Mouse (Mus musculus): Measurements from ENCODE around the gene Dbi. TPM values are rescaled to one million over a fixed set of nuclear protein-coding genes. Genes with fewer than 3 reads are reported as not detected.
A peak's percentile ranks its signal among the peaks of the same experiment; 100 is the strongest.

Gene Dbi
- polyA plus RNA-seq, 1 experiment = 1,337 TPM

DNA sequence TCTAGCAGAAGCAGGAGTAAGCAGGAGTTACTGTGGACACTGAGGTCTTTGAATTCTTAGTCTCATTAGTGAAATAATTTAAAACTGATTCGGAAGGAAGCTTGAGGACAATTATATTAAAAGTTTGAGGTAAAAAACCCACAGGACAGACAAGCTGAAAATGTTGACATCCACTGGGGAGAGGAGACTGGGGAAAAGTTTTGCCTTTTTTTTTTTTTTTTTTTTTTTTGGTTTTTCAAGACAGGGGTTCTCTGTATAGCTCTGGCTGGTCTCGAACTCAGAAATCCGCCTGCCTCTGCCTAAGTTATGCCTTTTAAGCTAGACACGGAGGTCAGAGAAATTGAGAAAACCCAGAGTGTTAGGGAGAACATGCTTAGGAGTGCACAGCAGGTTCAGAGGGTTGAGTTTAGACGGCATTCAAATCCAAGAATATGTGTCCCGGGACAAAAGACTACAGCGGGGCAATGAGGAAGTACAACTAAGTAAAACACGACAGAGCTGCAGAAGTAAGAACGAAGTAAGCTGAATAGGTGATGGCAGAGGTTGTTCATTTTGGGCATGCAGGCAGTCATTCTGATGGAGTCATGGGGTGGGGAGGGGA is 1.2 kb upstream of the Dbi start:
- Histone ChIP-seq H3K27ac (ENCODE audit: insufficient read depth, low read depth, low read length) (peak overlapping the region; percentile 93), H3K36me3 (ENCODE audit: control insufficient read depth, insufficient read depth, low read length) (no peaks in the 10 kb centered on the region), H3K27me3 (replicated peaks; ENCODE audit: control insufficient read depth, insufficient read depth, low read length) (no peaks in the 10 kb centered on the region), H3K4me3 (ENCODE audit: insufficient read depth, low read depth, low read length) (peak overlapping the region; percentile 69), H3K4me1 (ENCODE audit: control insufficient read depth, insufficient read depth, low read length) (peaks cover 24% of the 10 kb centered on the region)
- no peak for DNase-seq
- 74% methylated on average over 9 of the region's 9 CpGs for WGBS
- TF ChIP-seq POLR2A (IDR thresholded peaks at IDR 0.05; ENCODE audit: low read depth, low read length) = no peak
- TF ChIP-seq CTCF (conservative IDR thresholded peaks at IDR 0.05; ENCODE audit: insufficient read depth, insufficient read length, low read depth, low read length) = no peak

DNA sequence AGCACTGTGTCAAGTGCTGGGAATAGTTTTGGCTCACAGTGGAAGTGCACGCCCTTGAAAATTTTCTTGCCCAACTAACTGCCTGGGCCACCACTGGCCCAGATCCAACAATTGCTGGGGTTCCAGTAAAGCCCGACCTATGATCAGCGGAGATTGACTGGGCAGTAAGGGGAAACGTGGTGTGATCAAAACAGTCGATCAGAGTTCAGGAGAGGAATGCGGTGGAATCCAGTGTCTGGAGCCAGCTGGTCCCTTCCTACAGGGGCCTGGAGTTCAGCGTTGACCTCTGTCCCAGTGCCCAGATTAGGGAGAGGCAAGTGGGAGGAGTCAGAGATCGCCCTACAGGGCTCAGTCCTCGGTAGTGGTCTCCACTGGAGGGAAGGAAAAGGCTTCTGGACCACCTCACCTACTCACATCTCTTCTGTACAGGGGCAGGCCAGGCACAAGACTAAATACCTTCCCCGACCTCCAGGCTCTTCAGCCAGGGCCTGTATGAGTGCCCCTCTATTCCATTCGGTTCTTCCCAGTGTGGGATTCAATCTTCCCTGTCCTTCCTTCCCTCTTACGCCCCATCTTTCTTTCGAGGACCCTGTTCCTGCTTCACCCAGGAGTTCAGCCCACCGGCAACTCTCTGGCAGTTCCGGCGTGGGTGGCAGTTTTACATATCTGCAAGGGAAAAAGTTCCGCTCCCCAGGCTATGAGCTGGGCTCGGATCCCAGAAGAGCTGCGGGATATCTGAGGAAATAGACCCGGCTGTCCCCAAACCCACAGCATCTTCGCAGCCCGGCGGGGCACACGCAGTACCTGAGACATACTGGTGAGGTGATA is 523 bp downstream of the Dbi start:
- under 1% methylated on average over 24 of the region's 24 CpGs for WGBS
- DNase-seq = peak; percentile 92
- H3K4me1 ChIP-seq (ENCODE audit: control insufficient read depth, insufficient read depth, low read length) = peaks cover 30% of the 10 kb centered on the region
- H3K27me3 ChIP-seq (replicated peaks; ENCODE audit: control insufficient read depth, insufficient read depth, low read length) = no peaks in the 10 kb centered on the region
- no peaks in the 10 kb centered on the region for H3K36me3 ChIP-seq (ENCODE audit: control insufficient read depth, insufficient read depth, low read length)
- H3K27ac ChIP-seq (ENCODE audit: insufficient read depth, low read depth, low read length) = peak overlapping the region; percentile 93
- H3K4me3 ChIP-seq (ENCODE audit: insufficient read depth, low read depth, low read length) = peak overlapping the region; percentile 79
- TF ChIP-seq CTCF (conservative IDR thresholded peaks at IDR 0.05; ENCODE audit: insufficient read depth, insufficient read length, low read depth, low read length) = no peak
- no peak for TF ChIP-seq POLR2A (IDR thresholded peaks at IDR 0.05; ENCODE audit: low read depth, low read length)

DNA sequence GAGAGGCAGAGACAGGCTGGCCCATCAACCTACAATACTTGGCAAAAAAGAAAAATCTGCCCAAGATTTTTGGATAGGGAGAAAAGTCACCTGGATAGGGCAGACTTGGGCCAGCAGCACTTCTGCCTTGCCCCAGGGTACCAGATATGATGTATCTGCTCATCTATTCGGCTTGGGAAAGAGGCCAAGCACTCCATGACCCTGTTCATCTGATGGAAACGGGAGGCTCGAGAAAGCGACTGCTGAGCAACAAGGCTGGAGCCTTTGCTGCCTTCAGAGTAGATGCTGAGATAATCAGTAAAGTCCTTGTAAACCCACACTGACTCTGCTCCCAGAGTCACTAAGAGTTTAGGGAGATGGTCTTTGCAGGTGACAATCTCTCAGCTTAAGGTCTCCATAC is 1.5 kb downstream of the Dbi start:
- Histone ChIP-seq H3K36me3 (ENCODE audit: control insufficient read depth, insufficient read depth, low read length) (peaks cover 7% of the 10 kb centered on the region), H3K27me3 (replicated peaks; ENCODE audit: control insufficient read depth, insufficient read depth, low read length) (no peaks in the 10 kb centered on the region), H3K27ac (ENCODE audit: insufficient read depth, low read depth, low read length) (peak overlapping the region; percentile 93), H3K4me3 (ENCODE audit: insufficient read depth, low read depth, low read length) (peak overlapping the region; percentile 79), H3K4me1 (ENCODE audit: control insufficient read depth, insufficient read depth, low read length) (peaks cover 30% of the 10 kb centered on the region)
- no peak for TF ChIP-seq CTCF (conservative IDR thresholded peaks at IDR 0.05; ENCODE audit: insufficient read depth, insufficient read length, low read depth, low read length)
- TF ChIP-seq POLR2A (IDR thresholded peaks at IDR 0.05; ENCODE audit: low read depth, low read length) = no peak
- DNase-seq = no peak
- WGBS = 41% methylated on average over 4 of the region's 4 CpGs

DNA sequence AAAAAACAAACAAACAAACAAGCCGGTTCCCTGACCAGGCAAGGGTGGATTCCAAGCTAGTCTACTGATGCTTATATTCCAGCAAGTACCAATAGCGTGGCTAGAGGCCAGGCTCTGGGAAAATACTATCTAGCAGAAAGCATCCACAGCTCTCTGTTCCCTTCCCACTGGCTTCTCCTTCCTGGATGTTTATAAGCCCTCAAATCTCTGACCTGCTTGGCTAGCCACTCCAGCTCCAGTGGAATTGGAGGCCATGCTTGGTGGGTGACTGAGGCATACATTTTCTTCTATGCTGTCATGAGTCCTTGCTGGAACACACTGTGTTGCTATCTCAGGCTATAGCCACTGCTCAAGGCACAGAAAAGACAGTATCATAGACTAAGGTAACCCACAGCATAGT is 2.0 kb downstream of the Dbi start:
- Histone ChIP-seq H3K27me3 (replicated peaks; ENCODE audit: control insufficient read depth, insufficient read depth, low read length) (no peaks in the 10 kb centered on the region), H3K36me3 (ENCODE audit: control insufficient read depth, insufficient read depth, low read length) (peaks cover 10% of the 10 kb centered on the region), H3K4me1 (ENCODE audit: control insufficient read depth, insufficient read depth, low read length) (peaks cover 30% of the 10 kb centered on the region), H3K27ac (ENCODE audit: insufficient read depth, low read depth, low read length) (no peak overlapping the region), H3K4me3 (ENCODE audit: insufficient read depth, low read depth, low read length) (no peak overlapping the region; the same call in 1 of the 2 replicates)
- WGBS = 75% methylated on average over 2 of the region's 2 CpGs
- DNase-seq = no peak
- TF ChIP-seq CTCF (conservative IDR thresholded peaks at IDR 0.05; ENCODE audit: insufficient read depth, insufficient read length, low read depth, low read length) (no peak), POLR2A (IDR thresholded peaks at IDR 0.05; ENCODE audit: low read depth, low read length) (no peak)

DNA sequence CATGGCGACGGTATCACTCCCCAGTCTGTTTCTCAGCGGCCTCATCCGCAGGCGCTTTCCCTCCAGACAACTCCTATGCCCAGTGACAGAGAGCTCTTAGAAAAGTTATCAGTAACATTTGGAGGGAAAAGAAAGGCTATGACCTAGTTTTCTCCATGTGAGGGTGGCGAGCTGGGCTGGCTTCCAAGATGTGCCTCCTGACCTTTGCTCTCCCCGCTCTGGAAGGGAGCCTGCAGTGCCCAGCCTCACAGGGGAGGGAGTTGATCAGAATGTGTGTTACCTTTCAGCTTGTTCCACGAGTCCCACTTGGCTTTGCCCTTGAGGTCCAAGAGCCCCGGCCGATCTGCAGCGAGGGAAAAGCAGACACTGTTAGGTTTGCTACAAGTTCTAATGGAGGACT is 4.8 kb downstream of the Dbi start:
- H3K36me3 ChIP-seq (ENCODE audit: control insufficient read depth, insufficient read depth, low read length) = peaks cover 10% of the 10 kb centered on the region
- H3K4me1 ChIP-seq (ENCODE audit: control insufficient read depth, insufficient read depth, low read length) = peaks cover 38% of the 10 kb centered on the region
- DNase-seq = peak; percentile 92
- WGBS = 45% methylated on average over 11 of the region's 11 CpGs
- no peaks in the 10 kb centered on the region for H3K27me3 ChIP-seq (replicated peaks; ENCODE audit: control insufficient read depth, insufficient read depth, low read length)
- peak overlapping the region; percentile 63; the same call in 1 of the 2 replicates for H3K27ac ChIP-seq (ENCODE audit: insufficient read depth, low read depth, low read length)
- TF ChIP-seq CTCF (conservative IDR thresholded peaks at IDR 0.05; ENCODE audit: insufficient read depth, insufficient read length, low read depth, low read length) (no peak), POLR2A (IDR thresholded peaks at IDR 0.05; ENCODE audit: low read depth, low read length) (no peak)
- no peak overlapping the region for H3K4me3 ChIP-seq (ENCODE audit: insufficient read depth, low read depth, low read length)

DNA sequence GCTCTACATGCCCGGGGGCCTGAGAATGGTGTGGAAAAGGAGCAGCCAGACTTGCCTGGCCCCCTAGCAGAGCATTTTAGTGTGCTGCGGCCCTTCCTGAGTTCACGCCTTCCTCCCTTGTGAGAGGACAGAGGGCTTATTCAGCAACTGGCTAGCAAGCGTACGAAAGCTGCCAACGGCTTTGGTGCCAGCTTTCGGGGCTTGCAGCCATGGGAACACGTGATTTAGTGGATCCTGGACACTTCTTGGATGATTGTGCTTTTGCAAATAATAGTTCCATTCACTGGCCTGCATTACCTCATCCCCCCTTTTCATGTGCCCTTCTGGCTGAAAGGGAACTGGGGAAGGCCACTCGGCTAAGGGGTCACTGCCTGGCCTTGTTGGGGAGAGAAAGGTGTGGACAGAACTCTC is 5.2 kb downstream of the Dbi start:
- 68% methylated on average over 9 of the region's 9 CpGs for WGBS
- TF ChIP-seq CTCF (conservative IDR thresholded peaks at IDR 0.05; ENCODE audit: insufficient read depth, insufficient read length, low read depth, low read length) = no peak
- TF ChIP-seq POLR2A (IDR thresholded peaks at IDR 0.05; ENCODE audit: low read depth, low read length) = no peak
- H3K4me3 ChIP-seq (ENCODE audit: insufficient read depth, low read depth, low read length) = no peak overlapping the region
- H3K27ac ChIP-seq (ENCODE audit: insufficient read depth, low read depth, low read length) = peak overlapping the region; percentile 50; the same call in 1 of the 2 replicates
- H3K4me1 ChIP-seq (ENCODE audit: control insufficient read depth, insufficient read depth, low read length) = peaks cover 42% of the 10 kb centered on the region
- no peaks in the 10 kb centered on the region for H3K27me3 ChIP-seq (replicated peaks; ENCODE audit: control insufficient read depth, insufficient read depth, low read length)
- H3K36me3 ChIP-seq (ENCODE audit: control insufficient read depth, insufficient read depth, low read length) = peaks cover 10% of the 10 kb centered on the region
- peak; percentile 92 for DNase-seq

All from kidney, adult 2 months (tissue).